Mouse (Mus musculus) spleen, adult 2 months (tissue): ENCODE measurements at regions not wholly inside any gene's neighbourhood (a gene's known extent, or its start where the extent isn't known, plus 50 kb on each side); places are given as distances from the start of the nearest gene placed in this dataset.

Source experiments
- DNase-seq, 2 experiments: peaks; one replicate each; pipeline versions ENCODE4 v3.0.0 to v3.0.0-alpha.2; 2012 to 2021; ENCODE audit warnings: low spot score in 2 of 2, low read depth in 1 of 2
- H3K27ac ChIP-seq: fragments of 200-500 bp; 2 replicates; pipeline ENCODE4 v1.5.1; 2012; ENCODE audit warnings: low read length, inconsistent platforms; ENCODE audit not compliant: insufficient read depth
- H3K27me3 ChIP-seq: fragments of 200-500 bp; 2 replicates; pipeline ENCODE4 v1.6.1; 2012; ENCODE audit warnings: mild to moderate bottlenecking, moderate library complexity, low read length, inconsistent platforms; ENCODE audit not compliant: control insufficient read depth, insufficient read depth
- H3K36me3 ChIP-seq: fragments of 200-500 bp; 2 replicates; pipeline ENCODE4 v1.6.1; 2012; ENCODE audit warnings: mild to moderate bottlenecking, low read length, inconsistent platforms; ENCODE audit not compliant: control insufficient read depth, insufficient read depth
- H3K4me1 ChIP-seq: fragments of 200-500 bp; 2 replicates; pipeline ENCODE4 v1.6.1; 2011; ENCODE audit warnings: inconsistent platforms; ENCODE audit not compliant: control insufficient read depth, insufficient read depth, insufficient read length
- H3K4me3 ChIP-seq: fragments of 200-500 bp; 2 replicates; pipeline ENCODE4 v1.5.1; 2011; ENCODE audit warnings: mild to moderate bottlenecking, inconsistent platforms; ENCODE audit not compliant: insufficient read depth, insufficient read length; ENCODE audit errors: extremely low read depth
- CTCF ChIP-seq: fragments of 200-500 bp; IDR thresholded peaks from 2 replicates; pipeline ENCODE4 v1.5.1; 2011; ENCODE audit warnings: mild to moderate bottlenecking, inconsistent platforms; ENCODE audit not compliant: insufficient read depth, insufficient read length, insufficient replicate concordance; ENCODE audit errors: extremely low read depth
- POLR2A ChIP-seq: fragments of 200-500 bp; IDR thresholded peaks from 2 replicates; pipeline ENCODE4 v1.6.1; 2011; ENCODE audit warnings: low read depth, low read length, inconsistent platforms
- WGBS: fragments of 180-500 bp; shearing (Covaris S2); methylation state at CpG from one replicate; pipeline ENCODE4 v1.1.7; 2018; 5-methylcytosine and 5-hydroxymethylcytosine counted together

- no peaks in the 10 kb centered on the region for H3K4me1 ChIP-seq
- 84% methylated on average over 24 of the region's 24 CpGs for WGBS
- no peaks in the 10 kb centered on the region for H3K36me3 ChIP-seq
- H3K27ac ChIP-seq = no peak overlapping the region
- DNase-seq = no peak
- TF ChIP-seq CTCF = no peak
- no peak for TF ChIP-seq POLR2A
- H3K4me3 ChIP-seq = no peak overlapping the region
- H3K27me3 ChIP-seq = no peaks in the 10 kb centered on the region
Measured at GRCm38 (mm10) chr6:52443112-52443984, 130.1 kb downstream of the Evx1 start.

GRCm38 (mm10) chr6:52458828-52459227, 145.5 kb downstream of the Evx1 start:
- H3K4me1 ChIP-seq = no peaks in the 10 kb centered on the region
- DNase-seq = no peak
- H3K36me3 ChIP-seq = no peaks in the 10 kb centered on the region
- TF ChIP-seq CTCF (no peak), POLR2A (no peak)
- H3K27me3 ChIP-seq = no peaks in the 10 kb centered on the region
- H3K4me3 ChIP-seq = no peak overlapping the region
- WGBS = 94% methylated on average over 11 of the region's 11 CpGs
- no peak overlapping the region for H3K27ac ChIP-seq

- H3K27ac ChIP-seq = no peak overlapping the region
- H3K4me3 ChIP-seq = no peak overlapping the region
- no peaks in the 10 kb centered on the region for H3K27me3 ChIP-seq
- TF ChIP-seq POLR2A (no peak), CTCF (no peak)
- DNase-seq = no peak
- H3K36me3 ChIP-seq = no peaks in the 10 kb centered on the region
- 95% methylated on average over 2 of the region's 2 CpGs for WGBS
- H3K4me1 ChIP-seq = no peaks in the 10 kb centered on the region
Measured at GRCm38 (mm10) chr6:52461186-52461585, 147.9 kb downstream of the Evx1 start.

- DNase-seq = no peak
- no peaks in the 10 kb centered on the region for H3K27me3 ChIP-seq
- H3K36me3 ChIP-seq = no peaks in the 10 kb centered on the region
- TF ChIP-seq CTCF (no peak), POLR2A (no peak)
- no peak overlapping the region for H3K27ac ChIP-seq
- WGBS = 91% methylated on average over 12 of the region's 12 CpGs
- H3K4me3 ChIP-seq = no peak overlapping the region
- no peaks in the 10 kb centered on the region for H3K4me1 ChIP-seq
Measured at GRCm38 (mm10) chr6:52463369-52463768, 150.1 kb downstream of the Evx1 start.

- H3K36me3 ChIP-seq = no peaks in the 10 kb centered on the region
- H3K4me1 ChIP-seq = no peaks in the 10 kb centered on the region
- TF ChIP-seq POLR2A (no peak), CTCF (no peak)
- WGBS = 89% methylated on average over 3 of the region's 3 CpGs
- no peaks in the 10 kb centered on the region for H3K27me3 ChIP-seq
- no peak for DNase-seq
- no peak overlapping the region for H3K4me3 ChIP-seq
- no peak overlapping the region for H3K27ac ChIP-seq
Measured at GRCm38 (mm10) chr6:52464571-52464970, 151.3 kb downstream of the Evx1 start.

GRCm38 (mm10) chr6:52465834-52466525, 152.7 kb downstream of the Evx1 start:
- Histone ChIP-seq H3K4me3 (no peak overlapping the region), H3K4me1 (no peaks in the 10 kb centered on the region), H3K36me3 (no peaks in the 10 kb centered on the region), H3K27me3 (no peaks in the 10 kb centered on the region), H3K27ac (no peak overlapping the region)
- TF ChIP-seq CTCF = no peak
- no peak for TF ChIP-seq POLR2A
- no peak for DNase-seq
- WGBS = 86% methylated on average over 9 of the region's 9 CpGs
